Mouse (Mus musculus) heart, postnatal 0 days (tissue): Measurements from ENCODE around the gene Srsf5.

Experiments used
- CTCF ChIP-seq: IDR thresholded peaks from 2 replicates; pipeline ENCODE4 v1.5.1; 2016; ENCODE audit warnings: antibody characterized with exemption, control low read depth, low read depth
- EP300 ChIP-seq: IDR thresholded peaks from 2 replicates; pipeline ENCODE4 v1.6.1; 2016; ENCODE audit warnings: antibody characterized with exemption, low read depth

- TF ChIP-seq EP300 = no peak
- TF ChIP-seq CTCF = no peak; the same call in 1 of the 2 replicates
These were observed 41.3 kb downstream of the Srsf5 start for GRCm38 (mm10) chr12:80986628-80987027.
